Mouse (Mus musculus): Measurements from ENCODE around the gene Txnrd3.

Gene Txnrd3

DNA sequence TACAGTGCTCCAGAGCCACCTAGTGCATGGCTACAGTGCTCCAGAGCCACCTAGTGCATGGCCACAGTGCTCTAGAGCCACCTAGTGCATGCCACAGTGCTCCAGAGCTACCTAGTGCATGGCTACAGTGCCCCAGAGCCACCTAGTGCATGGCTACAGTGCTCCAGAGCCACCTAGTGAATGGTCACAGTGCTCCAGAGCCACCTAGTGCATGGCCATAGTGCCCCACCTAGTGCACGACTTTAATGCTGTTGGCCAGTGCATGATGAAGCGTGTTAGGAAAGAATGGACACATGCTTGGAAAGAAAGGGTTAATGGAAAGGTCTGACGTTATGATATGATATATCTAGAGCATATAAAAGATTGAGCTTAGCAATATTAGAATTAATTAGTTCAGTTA lies 14.6 kb downstream of the Txnrd3 start:
- no peak for DNase-seq

DNA sequence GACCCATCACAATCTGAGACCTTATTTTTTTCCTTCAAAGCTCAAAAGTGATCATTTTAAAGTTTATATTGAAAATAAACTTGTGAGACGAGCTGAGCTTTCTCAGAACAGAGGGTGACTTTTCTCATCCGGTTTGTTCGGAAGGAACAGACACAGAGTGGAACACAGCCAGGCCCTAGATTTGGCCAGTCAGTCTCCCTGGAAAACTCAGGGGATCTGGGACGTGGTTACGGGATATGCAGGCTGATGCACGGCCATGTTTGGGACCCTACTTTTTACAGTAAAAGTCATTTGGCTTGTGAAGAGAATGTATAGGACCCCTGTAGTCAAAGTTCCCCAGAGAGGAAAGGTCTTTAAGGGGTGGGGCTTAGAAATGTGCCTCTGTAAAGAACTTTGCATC lies 15.1 kb downstream of the Txnrd3 start:
- no peak for DNase-seq

- DNase-seq, result peak; percentile 39
Measured at GRCm38 (mm10) chr6:89659692-89660423, 16.1 kb downstream of the Txnrd3 start.

- DNase-seq, result no peak
Measured at GRCm38 (mm10) chr6:89660490-89660889, 16.7 kb downstream of the Txnrd3 start.

- no peak for DNase-seq
Measured at GRCm38 (mm10) chr6:89662521-89662920, 18.7 kb downstream of the Txnrd3 start.

DNA sequence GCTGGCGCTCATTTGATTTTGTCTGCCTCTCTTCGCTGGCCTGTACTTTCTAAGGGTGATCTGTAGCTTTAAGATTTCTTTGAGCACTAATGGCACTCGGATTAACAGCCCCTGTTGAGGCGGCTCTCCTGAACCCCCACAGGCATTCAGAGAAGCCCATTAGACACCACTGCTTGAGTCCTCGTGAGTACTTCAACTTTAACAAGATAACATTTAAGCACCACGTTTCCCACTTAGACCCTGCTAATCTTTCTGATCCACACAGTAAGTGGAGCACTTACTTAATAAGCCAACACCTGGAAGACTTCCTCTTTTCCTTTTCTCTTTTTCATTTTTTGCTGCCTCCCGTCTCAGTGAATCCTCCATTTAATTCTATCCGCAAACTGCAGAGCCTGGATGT lies 21.4 kb downstream of the Txnrd3 start:
- DNase-seq, result no peak

DNA sequence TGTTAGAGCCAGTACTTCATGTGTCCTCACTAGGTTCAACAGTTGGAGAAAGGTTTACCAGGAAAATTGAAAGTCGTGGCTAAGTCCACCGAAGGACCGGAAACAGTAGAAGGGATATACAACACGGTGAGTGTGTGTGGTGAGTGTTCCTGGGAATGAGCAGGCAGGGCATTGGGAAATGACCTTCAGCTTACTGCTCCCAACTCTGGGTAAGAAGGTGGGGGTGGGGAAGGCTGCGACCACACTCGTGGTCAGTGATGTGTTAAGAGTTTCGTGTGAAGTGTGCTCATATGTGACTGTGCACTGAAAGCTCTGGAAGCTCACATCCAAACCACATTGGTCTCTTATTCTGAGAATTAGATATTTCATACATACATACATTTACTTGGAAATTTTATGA lies 21.9 kb downstream of the Txnrd3 start:
- DNase-seq, result no peak

GRCm38 (mm10) chr6:89666976-89667375 lies 23.2 kb downstream of the Txnrd3 start:
- DNase-seq, result no peak

GRCm38 (mm10) chr6:89669556-89669955 lies 25.8 kb downstream of the Txnrd3 start:
- DNase-seq, result no peak

DNA sequence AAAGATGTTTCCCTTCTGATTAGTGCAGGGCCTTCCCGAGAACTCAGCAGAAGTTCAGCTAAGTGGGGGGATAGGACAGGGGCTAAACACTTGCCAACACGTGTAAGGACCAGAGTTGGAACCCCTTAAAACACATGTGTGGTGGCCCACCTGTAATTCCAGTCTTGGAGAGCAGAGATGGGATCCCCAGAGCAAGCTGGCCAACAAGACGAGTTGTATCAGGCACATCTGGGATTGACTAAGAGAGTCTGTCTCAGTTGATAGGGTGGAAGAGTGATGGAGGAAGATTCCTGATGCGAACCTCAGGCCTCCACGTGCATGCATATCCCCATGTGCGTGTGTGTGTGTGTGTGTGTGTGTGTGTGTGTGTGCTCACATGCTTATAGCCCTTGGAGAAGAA lies 27.6 kb downstream of the Txnrd3 start:
- no peak for DNase-seq

GRCm38 (mm10) chr6:89672641-89673040 lies 28.9 kb downstream of the Txnrd3 start:
- no peak for DNase-seq

- DNase-seq, result no peak
Measured at GRCm38 (mm10) chr6:89673135-89673780, 29.5 kb downstream of the Txnrd3 start.

DNA sequence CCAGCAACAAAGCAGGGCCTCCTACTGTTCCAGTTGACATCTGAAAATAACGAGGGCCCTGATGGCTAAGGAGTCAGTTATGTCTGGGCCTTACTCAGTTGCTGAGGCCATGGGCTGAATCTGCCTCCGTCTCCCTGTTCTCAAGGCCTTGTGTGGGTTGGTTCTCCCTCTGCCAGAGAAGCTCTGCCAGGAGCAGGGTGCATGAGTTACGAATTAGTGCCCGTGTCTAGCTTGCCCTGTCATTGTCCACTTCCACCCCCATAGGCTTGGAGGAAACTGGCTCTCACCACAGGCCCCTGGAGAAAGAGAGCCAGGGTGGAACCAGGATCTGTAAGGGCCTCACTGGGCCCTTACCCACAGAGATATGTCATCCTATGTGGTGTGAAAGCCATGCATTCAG lies 34.7 kb downstream of the Txnrd3 start:
- DNase-seq, result no peak

GRCm38 (mm10) chr6:89679291-89679835 lies 35.6 kb downstream of the Txnrd3 start:
- peak; percentile 75 for DNase-seq

- DNase-seq, result peak; percentile 86
Measured at GRCm38 (mm10) chr6:89680155-89680554, 36.4 kb downstream of the Txnrd3 start.

DNA sequence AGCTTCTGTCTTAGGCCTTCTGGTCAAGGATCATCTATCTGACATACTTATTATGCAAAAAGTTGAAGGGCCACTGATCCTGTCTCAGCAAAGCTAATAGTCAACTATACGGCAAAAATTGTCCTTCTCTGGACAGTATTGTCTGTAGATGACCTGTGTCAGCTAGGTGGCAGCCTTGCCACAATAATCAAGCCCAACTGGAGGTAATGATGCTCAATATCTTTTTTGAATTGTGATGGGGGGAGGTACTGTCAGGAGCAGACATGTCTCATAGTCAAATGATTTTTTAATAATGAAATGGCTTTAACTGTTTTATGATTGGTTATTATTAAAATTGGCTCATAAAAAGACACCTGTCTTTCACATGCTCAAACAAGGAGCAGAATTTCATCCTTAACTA lies 40.4 kb downstream of the Txnrd3 start:
- DNase-seq, result no peak

- no peak for DNase-seq
Measured at GRCm38 (mm10) chr6:89687100-89687499, 43.3 kb downstream of the Txnrd3 start.

GRCm38 (mm10) chr6:89706624-89707023 lies 62.8 kb downstream of the Txnrd3 start:
- no peak for DNase-seq

GRCm38 (mm10) chr6:89707240-89707639 lies 63.5 kb downstream of the Txnrd3 start, which contains the start of gene Vmn1r40:
Vmn1r40 (plus strand) TSS chr6:89707540.
- no peak for DNase-seq

DNA sequence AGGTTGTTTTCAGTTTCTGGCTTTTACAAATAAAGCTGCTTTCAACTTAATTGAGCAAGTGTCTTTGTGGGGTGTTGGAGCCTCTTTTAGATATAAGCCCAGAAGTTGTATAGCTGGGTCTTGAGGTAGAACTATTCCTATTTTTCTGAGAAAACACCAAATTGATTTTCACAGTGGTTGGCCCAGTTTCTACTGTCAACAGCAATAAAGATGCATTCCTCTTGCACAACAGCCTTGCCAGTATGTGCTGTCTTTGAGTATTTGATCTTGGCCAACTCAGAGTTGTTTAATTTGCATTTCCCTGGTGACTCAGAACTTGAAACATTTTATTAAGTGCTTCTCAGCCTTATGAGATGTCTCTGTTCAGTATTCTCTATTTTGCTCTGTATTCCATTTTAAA lies 74.3 kb downstream of the Txnrd3 start:
- no peak for DNase-seq

All from kidney, postnatal 14 days (tissue).